Mouse (Mus musculus) liver, embryonic 14.5 days (tissue): Measurements from ENCODE around the gene Nek9.

Source experiments
- CTCF ChIP-seq: IDR thresholded peaks from 2 replicates; pipeline ENCODE4 v1.5.1; 2016; ENCODE audit warnings: antibody characterized with exemption, low read depth, control low read depth
- EP300 ChIP-seq: IDR thresholded peaks from 2 replicates; pipeline ENCODE4 v1.6.1; 2016; ENCODE audit warnings: antibody characterized with exemption, low read depth

DNA sequence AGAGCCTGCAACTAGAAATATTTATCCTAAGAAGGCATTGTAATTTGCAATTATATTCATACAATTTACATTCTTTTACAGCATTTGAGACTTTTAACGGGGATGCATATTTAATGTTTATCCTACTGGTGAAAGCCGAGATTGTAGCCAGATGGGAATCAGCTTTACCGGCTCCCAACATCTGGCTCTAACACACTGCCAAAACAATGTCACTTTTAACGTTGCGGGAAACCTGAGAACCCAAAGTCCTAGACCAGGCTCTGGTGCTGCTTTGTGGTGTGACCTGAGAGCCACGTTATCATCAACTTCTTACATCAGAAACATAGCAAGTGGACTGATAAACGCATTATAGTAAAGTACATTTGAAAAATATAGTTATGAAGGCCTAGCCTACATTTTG, 74.2 kb downstream of the Nek9 start:
- TF ChIP-seq CTCF (no peak), EP300 (no peak)
